Mouse (Mus musculus): ENCODE measurements around the gene Ntn5. TPM values are rescaled to one million over a fixed set of nuclear protein-coding genes. Genes with fewer than 3 reads are reported as not detected.

Gene Ntn5
- polyA plus RNA-seq (2016; fragmentation: Nextera tagmentation; extraction: Ambion mirVana) = not detected in 2 replicates

- WGBS = 77% methylated on average over 7 of the region's 7 CpGs
- Histone ChIP-seq H3K9me3 (replicated peaks) (no peaks in the 10 kb centered on the region), H3K36me3 (no peaks in the 10 kb centered on the region), H3K27me3 (replicated peaks) (peaks cover 4% of the 10 kb centered on the region; the same call in 1 of the 2 replicates), H3K9ac (no peak within 1 kb of the TSS), H3K4me2 (no peak within 1 kb of the TSS), H3K27ac (ENCODE audit: poor library complexity, severe bottlenecking) (no peak within 1 kb of the TSS), H3K4me3 (no peak within 1 kb of the TSS), H3K4me1 (replicated peaks) (peaks cover 28% of the 10 kb centered on the region)
- ATAC-seq (ENCODE audit: insufficient number of reproducible peaks, low FRiP score) = no peak
These were observed at the start of gene Ntn5 for GRCm38 (mm10) chr7:45683396-45684050. Gene Ntn5, plus strand, starts transcription at chr7:45684022.

DNA sequence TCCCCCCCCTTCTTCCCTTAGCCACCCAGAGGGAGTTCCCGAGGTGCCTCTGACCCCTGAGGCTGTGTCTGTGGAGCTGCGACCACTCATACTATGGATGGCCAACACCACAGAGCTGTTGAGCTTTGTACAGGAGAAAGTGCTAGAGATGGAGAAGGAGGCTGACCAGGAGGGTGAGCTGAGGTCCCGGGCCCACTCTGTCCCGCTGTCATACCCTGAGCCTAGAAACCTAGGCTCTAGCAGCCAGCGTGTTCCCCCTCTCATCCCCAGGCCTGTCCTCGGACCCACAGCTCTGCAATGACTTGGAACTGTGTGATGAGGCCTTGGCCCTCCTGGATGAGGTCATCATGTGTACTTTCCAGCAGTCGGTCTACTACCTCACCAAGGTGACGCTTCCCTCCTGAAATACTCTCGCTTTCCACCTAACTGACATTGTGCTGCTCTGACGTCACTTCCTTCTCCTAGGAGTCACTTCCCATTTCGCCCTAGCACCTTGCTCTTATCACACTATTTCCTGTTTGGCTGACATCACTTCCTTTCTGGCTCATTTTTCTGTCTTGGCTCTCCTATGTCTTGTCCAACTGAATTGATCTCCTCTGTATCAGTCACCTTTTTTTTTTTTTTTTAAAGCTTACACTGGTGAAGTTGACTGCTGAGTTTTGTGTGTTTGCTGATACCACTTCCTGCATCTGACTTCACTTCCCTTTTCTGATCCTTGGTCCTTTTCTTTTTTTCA lies 48.7 kb upstream of the Ntn5 start:
- ATAC-seq (ENCODE audit: insufficient number of reproducible peaks, low FRiP score) = peak; percentile 43
- Histone ChIP-seq H3K27me3 (replicated peaks) (no peaks in the 10 kb centered on the region; the same call in 1 of the 2 replicates), H3K4me2 (no peak overlapping the region), H3K4me3 (no peak overlapping the region), H3K4me1 (replicated peaks) (peaks cover 58% of the 10 kb centered on the region), H3K36me3 (peaks cover 20% of the 10 kb centered on the region), H3K9me3 (replicated peaks) (no peaks in the 10 kb centered on the region), H3K9ac (no peak overlapping the region), H3K27ac (ENCODE audit: poor library complexity, severe bottlenecking) (peak overlapping the region; percentile 82)
- WGBS = 74% methylated on average over 11 of the region's 11 CpGs

DNA sequence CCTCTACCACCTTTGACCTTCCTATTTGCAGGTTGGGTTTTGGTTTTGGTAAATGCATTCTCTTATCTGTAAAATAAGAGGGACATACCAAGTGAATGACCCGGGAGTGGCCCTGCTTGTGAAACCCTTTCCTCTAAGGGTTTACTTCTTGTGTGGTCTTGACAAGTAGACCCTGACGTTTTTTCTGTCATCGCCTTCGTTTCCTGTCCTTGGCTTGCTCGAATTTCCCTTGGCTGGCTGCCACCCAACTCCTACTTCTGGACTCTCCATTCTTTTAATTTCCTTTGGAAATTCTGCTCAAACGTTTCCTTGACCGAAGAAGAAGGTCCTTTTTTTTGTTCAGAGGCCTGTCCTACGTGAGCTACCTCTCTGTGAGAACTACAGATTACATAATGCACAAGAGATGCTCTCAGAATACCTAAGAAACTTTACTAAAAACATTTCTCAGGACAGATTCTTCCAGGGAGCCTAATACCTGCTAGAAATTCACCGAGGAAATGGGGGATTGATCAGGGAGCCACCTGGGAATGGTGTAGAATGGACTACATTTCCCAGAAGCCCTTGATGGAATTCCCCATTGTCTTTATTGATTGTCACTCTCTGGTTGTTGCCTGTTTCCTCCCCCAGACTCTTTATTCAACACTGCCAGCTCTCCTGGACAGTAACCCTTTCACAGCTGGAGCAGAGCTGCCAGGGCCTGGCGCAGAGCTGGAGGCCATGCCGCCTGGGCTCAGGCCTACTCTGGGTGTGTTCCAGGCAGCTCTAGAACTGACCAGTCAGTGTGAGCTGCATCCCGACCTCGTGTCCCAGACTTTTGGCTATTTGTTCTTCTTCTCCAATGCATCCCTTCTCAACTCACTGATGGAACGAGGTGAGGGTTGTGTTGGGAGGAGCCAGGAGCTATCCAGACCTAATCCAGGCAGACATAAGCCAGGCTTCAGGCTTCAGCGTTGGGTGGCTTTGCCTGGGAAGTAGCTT lies 47.8 kb upstream of the Ntn5 start:
- Histone ChIP-seq H3K4me1 (replicated peaks) (peaks cover 63% of the 10 kb centered on the region), H3K4me3 (no peak overlapping the region), H3K27ac (ENCODE audit: poor library complexity, severe bottlenecking) (peak overlapping the region; percentile 65), H3K9me3 (replicated peaks) (no peaks in the 10 kb centered on the region), H3K9ac (no peak overlapping the region), H3K27me3 (replicated peaks) (no peaks in the 10 kb centered on the region; the same call in 1 of the 2 replicates), H3K36me3 (peaks cover 17% of the 10 kb centered on the region), H3K4me2 (no peak overlapping the region)
- ATAC-seq (ENCODE audit: insufficient number of reproducible peaks, low FRiP score) = peak; percentile 19
- 60% methylated on average over 15 of the region's 15 CpGs for WGBS

DNA sequence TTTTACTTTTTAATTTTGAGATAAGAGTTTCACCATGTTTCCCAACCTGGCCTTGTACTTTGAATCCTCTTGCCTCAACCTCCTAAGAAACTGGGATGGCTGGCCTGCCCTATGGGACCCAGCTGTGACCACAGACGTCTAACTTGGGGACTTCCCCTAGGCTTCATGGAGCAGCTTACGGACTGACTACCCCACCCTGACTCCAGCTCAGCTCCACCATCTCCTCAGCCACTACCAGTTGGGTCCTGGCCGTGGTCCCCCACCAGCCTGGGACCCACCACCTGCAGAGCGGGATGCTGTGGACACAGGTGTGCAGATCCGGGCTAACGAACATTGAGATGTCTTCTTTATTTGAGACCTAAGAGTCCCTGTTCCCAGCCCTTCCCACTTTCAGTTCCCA lies 46.1 kb upstream of the Ntn5 start:
- no peak for ATAC-seq (ENCODE audit: insufficient number of reproducible peaks, low FRiP score)
- H3K27me3 ChIP-seq (replicated peaks) = no peaks in the 10 kb centered on the region; the same call in 1 of the 2 replicates
- peak overlapping the region; percentile 24; the same call in 1 of the 2 replicates for H3K4me3 ChIP-seq
- H3K36me3 ChIP-seq = peaks cover 17% of the 10 kb centered on the region
- no peak overlapping the region for H3K4me2 ChIP-seq
- peaks cover 73% of the 10 kb centered on the region for H3K4me1 ChIP-seq (replicated peaks)
- H3K9me3 ChIP-seq (replicated peaks) = no peaks in the 10 kb centered on the region
- no peak overlapping the region for H3K9ac ChIP-seq
- WGBS = 96% methylated on average over 6 of the region's 6 CpGs
- H3K27ac ChIP-seq (ENCODE audit: poor library complexity, severe bottlenecking) = no peak overlapping the region

DNA sequence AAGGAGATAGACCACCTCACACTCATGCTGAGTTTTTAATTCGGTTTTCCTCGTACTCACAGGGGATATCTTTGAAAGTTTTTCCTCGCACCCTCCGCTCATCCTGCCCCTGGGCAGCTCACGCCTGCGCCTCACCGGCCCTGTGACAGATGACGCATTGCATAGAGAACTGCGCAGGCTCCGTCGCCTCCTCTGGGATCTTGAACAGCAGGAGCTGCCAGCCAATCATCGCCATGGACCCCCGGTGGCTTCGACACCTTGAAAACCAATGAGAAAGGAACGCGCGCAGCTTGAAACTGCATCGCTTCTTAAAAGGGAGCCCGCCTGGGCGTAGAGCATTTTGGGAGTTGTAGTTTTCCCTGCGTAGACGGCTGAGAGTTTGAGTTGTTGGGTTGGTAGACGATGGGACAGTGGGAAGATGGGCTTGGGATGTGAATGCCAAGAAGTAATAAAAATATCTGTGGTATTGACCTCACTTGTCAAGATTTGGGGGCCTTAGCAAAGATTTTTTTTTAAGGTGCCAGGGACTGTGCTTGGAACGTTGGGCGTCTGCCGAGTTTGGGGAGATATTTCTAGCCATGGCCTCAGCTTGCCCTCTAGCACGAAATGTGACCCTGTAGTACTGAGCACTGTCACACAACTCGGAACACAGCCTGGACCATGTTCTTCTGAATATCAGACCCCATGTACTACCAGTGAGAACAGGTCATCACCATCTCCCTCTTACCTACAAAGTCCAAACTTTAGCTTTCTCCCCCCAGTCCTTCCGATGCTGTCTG lies 45.0 kb upstream of the Ntn5 start:
- peak overlapping the region; percentile 24 for H3K4me3 ChIP-seq
- peaks cover 73% of the 10 kb centered on the region for H3K4me1 ChIP-seq (replicated peaks)
- no peaks in the 10 kb centered on the region; the same call in 1 of the 2 replicates for H3K27me3 ChIP-seq (replicated peaks)
- H3K4me2 ChIP-seq = peak overlapping the region; percentile 59
- no peaks in the 10 kb centered on the region for H3K9me3 ChIP-seq (replicated peaks)
- no peak overlapping the region for H3K27ac ChIP-seq (ENCODE audit: poor library complexity, severe bottlenecking)
- peak; percentile 71 for ATAC-seq (ENCODE audit: insufficient number of reproducible peaks, low FRiP score)
- H3K9ac ChIP-seq = 0 out of 2 replicates have a peak overlapping the region, but pooled peaks have one; percentile 25
- peaks cover 17% of the 10 kb centered on the region for H3K36me3 ChIP-seq
- WGBS = 27% methylated on average over 29 of the region's 29 CpGs

- H3K4me3 ChIP-seq = no peak within 1 kb of the TSS
- H3K4me2 ChIP-seq = no peak within 1 kb of the TSS
- no peak within 1 kb of the TSS for H3K27ac ChIP-seq (ENCODE audit: poor library complexity, severe bottlenecking)
- 28% methylated on average over 19 of the region's 19 CpGs for WGBS
- peaks cover 19% of the 10 kb centered on the region for H3K36me3 ChIP-seq
- no peaks in the 10 kb centered on the region; the same call in 1 of the 2 replicates for H3K27me3 ChIP-seq (replicated peaks)
- ATAC-seq (ENCODE audit: insufficient number of reproducible peaks, low FRiP score) = no peak
- H3K9me3 ChIP-seq (replicated peaks) = no peaks in the 10 kb centered on the region
- H3K9ac ChIP-seq = no peak within 1 kb of the TSS; the same call in 1 of the 2 replicates
- H3K4me1 ChIP-seq (replicated peaks) = peaks cover 72% of the 10 kb centered on the region
These were observed 44.2 kb upstream of the Ntn5 start, which contains the start of gene Mamstr for GRCm38 (mm10) chr7:45639561-45640027. Gene Mamstr, plus strand, starts transcription at chr7:45639977.

- Histone ChIP-seq H3K4me1 (replicated peaks) (peaks cover 71% of the 10 kb centered on the region), H3K9ac (no peak overlapping the region; the same call in 1 of the 2 replicates), H3K4me3 (no peak overlapping the region), H3K4me2 (no peak overlapping the region), H3K27me3 (replicated peaks) (no peaks in the 10 kb centered on the region; the same call in 1 of the 2 replicates), H3K36me3 (peaks cover 20% of the 10 kb centered on the region), H3K27ac (ENCODE audit: poor library complexity, severe bottlenecking) (no peak overlapping the region), H3K9me3 (replicated peaks) (no peaks in the 10 kb centered on the region)
- no peak for ATAC-seq (ENCODE audit: insufficient number of reproducible peaks, low FRiP score)
- WGBS = 73% methylated on average over 19 of the region's 19 CpGs
These were observed 43.4 kb upstream of the Ntn5 start for GRCm38 (mm10) chr7:45640191-45640957.

DNA sequence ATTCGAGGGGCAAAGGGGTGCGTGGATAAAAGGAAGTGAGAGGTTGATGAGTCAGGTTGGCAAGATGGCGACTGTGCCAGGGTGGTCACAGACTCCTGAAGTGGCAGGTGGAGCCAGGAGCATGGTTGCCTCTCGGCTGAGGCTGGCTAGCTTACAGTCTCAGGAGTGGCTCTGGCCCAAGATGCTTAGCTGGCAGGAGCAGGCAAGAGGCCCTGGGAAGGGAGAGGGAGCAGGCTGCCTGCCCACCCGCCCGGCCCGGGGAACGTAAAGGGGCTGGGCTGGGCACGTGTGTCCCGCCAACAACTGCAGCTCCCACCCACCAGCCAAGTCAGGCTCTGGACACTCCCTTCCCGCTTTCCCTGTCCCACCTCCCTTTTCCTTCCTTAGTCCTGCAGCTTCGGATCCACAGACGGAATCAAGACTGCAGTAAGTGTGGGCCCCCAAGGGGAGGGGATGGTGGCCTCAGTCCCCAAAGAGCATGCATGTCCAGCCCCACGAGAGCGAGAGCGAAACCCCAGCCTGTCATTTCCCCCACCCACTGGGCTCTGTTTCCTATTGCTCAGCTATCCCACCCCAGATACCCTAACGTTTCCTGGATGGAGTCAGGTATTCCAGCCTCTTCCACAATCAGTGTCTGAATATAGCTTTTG lies 42.3 kb upstream of the Ntn5 start:
- Histone ChIP-seq H3K4me2 (peak overlapping the region; percentile 80), H3K4me3 (no peak overlapping the region), H3K36me3 (peaks cover 16% of the 10 kb centered on the region), H3K27ac (ENCODE audit: poor library complexity, severe bottlenecking) (peak overlapping the region; percentile 24; the same call in 1 of the 2 replicates), H3K27me3 (replicated peaks) (no peaks in the 10 kb centered on the region; the same call in 1 of the 2 replicates), H3K9ac (peak overlapping the region; percentile 60), H3K4me1 (replicated peaks) (peaks cover 65% of the 10 kb centered on the region), H3K9me3 (replicated peaks) (no peaks in the 10 kb centered on the region)
- ATAC-seq (ENCODE audit: insufficient number of reproducible peaks, low FRiP score) = no peak; the same call in 1 of the 2 replicates
- 54% methylated on average over 17 of the region's 17 CpGs for WGBS

DNA sequence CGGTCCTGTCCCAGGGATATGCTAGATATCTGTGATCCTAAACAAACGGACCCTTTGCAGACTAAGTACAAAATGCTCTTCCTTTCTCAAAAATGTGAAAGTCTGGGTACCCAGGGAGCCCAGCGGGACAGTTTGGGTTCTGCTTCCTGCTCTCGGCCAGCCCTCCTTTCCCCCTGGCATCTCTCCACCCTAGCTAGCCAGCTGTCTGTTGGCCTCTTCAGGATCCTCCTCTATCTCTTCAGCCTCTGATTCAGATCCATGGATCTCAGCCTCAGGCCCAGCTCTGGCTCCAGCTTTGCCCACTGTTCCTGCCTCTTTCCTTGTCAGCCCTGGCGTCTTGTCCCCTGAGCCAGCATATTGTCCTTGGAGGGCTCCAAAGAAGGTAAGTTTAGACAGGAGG lies 41.7 kb upstream of the Ntn5 start:
- no peak for ATAC-seq (ENCODE audit: insufficient number of reproducible peaks, low FRiP score)
- Histone ChIP-seq H3K9me3 (replicated peaks) (no peaks in the 10 kb centered on the region), H3K36me3 (peaks cover 10% of the 10 kb centered on the region), H3K27ac (ENCODE audit: poor library complexity, severe bottlenecking) (no peak overlapping the region), H3K9ac (peak overlapping the region; percentile 74; the same call in 1 of the 2 replicates), H3K4me3 (no peak overlapping the region), H3K27me3 (replicated peaks) (no peaks in the 10 kb centered on the region; the same call in 1 of the 2 replicates), H3K4me1 (replicated peaks) (peaks cover 64% of the 10 kb centered on the region), H3K4me2 (peak overlapping the region; percentile 80)
- 64% methylated on average over 5 of the region's 5 CpGs for WGBS

Data from heart, embryonic 12.5 days (tissue).